Mouse (Mus musculus) forebrain, postnatal 0 days (tissue): Measurements from ENCODE around the gene Letm1. TPM values are rescaled to one million over a fixed set of nuclear protein-coding genes. Genes with fewer than 3 reads are reported as not detected.

ENCODE experiments used
- ATAC-seq: fragments of 200-750 bp; cut with Nextera tagmentation; 2 replicates; pipeline ENCODE4 v1.8.0; 2017; ENCODE audit warnings: mild to moderate bottlenecking, moderate library complexity
- DNase-seq: peaks from one replicate; pipeline ENCODE4 v3.0.0-alpha.2; 2015
- H3K27ac ChIP-seq: fragments of 300-500 bp; sonication (generic); 2 replicates; pipeline ENCODE4 v1.5.1; 2014; ENCODE audit warnings: low read depth, mild to moderate bottlenecking, antibody characterized with exemption, low read length, moderate library complexity, mixed read lengths
- H3K27me3 ChIP-seq: fragments of 300-500 bp; sonication (generic); 2 replicates; pipeline ENCODE4 v1.6.1; 2014; ENCODE audit warnings: mild to moderate bottlenecking, low read length, mixed read lengths; ENCODE audit not compliant: insufficient read depth
- H3K36me3 ChIP-seq: fragments of 300-500 bp; sonication (generic); 2 replicates; pipeline ENCODE4 v1.6.1; 2014; ENCODE audit warnings: mild to moderate bottlenecking, moderate library complexity; ENCODE audit not compliant: insufficient read depth
- H3K4me1 ChIP-seq: fragments of 300-500 bp; sonication (generic); 2 replicates; pipeline ENCODE4 v1.6.1; 2014; ENCODE audit warnings: antibody characterized with exemption; ENCODE audit not compliant: insufficient read depth
- H3K4me2 ChIP-seq: fragments of 300-500 bp; sonication (generic); 2 replicates; pipeline ENCODE4 v1.6.1; 2014; ENCODE audit warnings: low read depth, mild to moderate bottlenecking, moderate library complexity
- H3K4me3 ChIP-seq: fragments of 300-500 bp; sonication (generic); 2 replicates; pipeline ENCODE4 v1.5.1; 2014; ENCODE audit warnings: low read depth, low read length, mixed read lengths
- H3K9ac ChIP-seq: fragments of 300-500 bp; sonication (generic); 2 replicates; pipeline ENCODE4 v1.6.1; 2014; ENCODE audit warnings: mild to moderate bottlenecking
- H3K9me3 ChIP-seq: fragments of 300-500 bp; sonication (generic); 2 replicates; pipeline ENCODE4 v1.6.1; 2016; ENCODE audit warnings: low read length
- CTCF ChIP-seq: sonication (generic); IDR thresholded peaks from 2 replicates; pipeline ENCODE4 v1.5.1; 2016; ENCODE audit warnings: antibody characterized with exemption, control low read depth, low read depth
- WGBS: fragments of 180-500 bp; shearing (Covaris S2); extraction: QIAGEN DNeasy Blood & Tissue Kit; methylation state at CpG from one replicate; pipeline ENCODE4 v1.1.7; 2014; 5-methylcytosine and 5-hydroxymethylcytosine counted together
- polyA plus RNA-seq: library from polyadenylated mRNA; unstranded; fragments of >200 nt; fragmentation: Nextera tagmentation; extraction: Ambion mirVana; gene quantifications from 2 replicates; pipeline ENCODE4 v1.2.1, GENCODE M21; 2015
- total RNA-seq: library from RNA; depleted of rRNA; stranded (reverse); fragments of >200 nt; gene quantifications from 2 replicates; pipeline ENCODE4 v1.2.3, GENCODE M21; 2014

The Letm1 gene
- total and polyA plus RNA-seq, 2 experiments from 2014 or later: 48.6 to 83.6 TPM

GRCm38 (mm10) chr5:33721541-33722265 is 60.9 kb downstream of the Letm1 start, which contains the start of gene Fgfr3:
Fgfr3 (plus strand) TSS chr5:33721674.
- peak; percentile 58 for DNase-seq
- no peaks in the 10 kb centered on the region for H3K9me3 ChIP-seq
- H3K4me3 ChIP-seq: peak within 1 kb of the TSS; percentile 62
- peak within 1 kb of the TSS; percentile 98 for H3K4me2 ChIP-seq
- H3K9ac ChIP-seq: peak within 1 kb of the TSS; percentile 65
- 1% methylated on average over 68 of the region's 73 CpGs for WGBS
- ATAC-seq: peak; percentile 66
- no peaks in the 10 kb centered on the region; the same call in 1 of the 2 replicates for H3K4me1 ChIP-seq
- 0 out of 2 replicates have a peak, but pooled peaks have one; percentile 6 for TF ChIP-seq CTCF
- peak within 1 kb of the TSS; percentile 40; the same call in 1 of the 2 replicates for H3K27ac ChIP-seq
- H3K27me3 ChIP-seq: no peaks in the 10 kb centered on the region
- H3K36me3 ChIP-seq: no peaks in the 10 kb centered on the region

- no peak for DNase-seq
- H3K4me1 ChIP-seq: no peaks in the 10 kb centered on the region; the same call in 1 of the 2 replicates
- no peak overlapping the region for H3K9ac ChIP-seq
- 17% methylated on average over 8 of the region's 8 CpGs for WGBS
- no peak overlapping the region for H3K27ac ChIP-seq
- H3K4me2 ChIP-seq: peak overlapping the region; percentile 98
- no peak for ATAC-seq
- H3K36me3 ChIP-seq: no peaks in the 10 kb centered on the region
- H3K4me3 ChIP-seq: peak overlapping the region; percentile 62
- H3K27me3 ChIP-seq: no peaks in the 10 kb centered on the region
- no peaks in the 10 kb centered on the region for H3K9me3 ChIP-seq
- TF ChIP-seq CTCF: no peak
These were observed 61.6 kb downstream of the Letm1 start for GRCm38 (mm10) chr5:33720852-33721490.

- Histone ChIP-seq H3K4me3 (no peak overlapping the region), H3K4me2 (no peak overlapping the region), H3K9ac (no peak overlapping the region), H3K27ac (no peak overlapping the region), H3K36me3 (no peaks in the 10 kb centered on the region), H3K4me1 (no peaks in the 10 kb centered on the region), H3K27me3 (no peaks in the 10 kb centered on the region), H3K9me3 (no peaks in the 10 kb centered on the region)
- WGBS: 82% methylated on average over 5 of the region's 5 CpGs
- DNase-seq (no peak), ATAC-seq (no peak)
- TF ChIP-seq CTCF: no peak
These were observed 64.2 kb downstream of the Letm1 start for GRCm38 (mm10) chr5:33718460-33718859.

GRCm38 (mm10) chr5:33716467-33716866 is 66.2 kb downstream of the Letm1 start:
- no peak overlapping the region for H3K4me3 ChIP-seq
- no peaks in the 10 kb centered on the region for H3K4me1 ChIP-seq
- ATAC-seq (no peak; the same call in 1 of the 2 replicates), DNase-seq (no peak)
- H3K4me2 ChIP-seq: no peak overlapping the region
- H3K36me3 ChIP-seq: no peaks in the 10 kb centered on the region
- no peak overlapping the region for H3K27ac ChIP-seq
- H3K9ac ChIP-seq: no peak overlapping the region
- H3K27me3 ChIP-seq: no peaks in the 10 kb centered on the region
- 0 out of 2 replicates have a peak, but pooled peaks have one; percentile 13 for TF ChIP-seq CTCF
- 79% methylated on average over 6 of the region's 6 CpGs for WGBS
- no peaks in the 10 kb centered on the region for H3K9me3 ChIP-seq

- H3K27me3 ChIP-seq: no peaks in the 10 kb centered on the region
- H3K9me3 ChIP-seq: no peaks in the 10 kb centered on the region
- ATAC-seq (no peak), DNase-seq (no peak)
- 61% methylated on average over 2 of the region's 2 CpGs for WGBS
- H3K4me2 ChIP-seq: no peak overlapping the region
- no peaks in the 10 kb centered on the region for H3K36me3 ChIP-seq
- H3K9ac ChIP-seq: no peak overlapping the region
- H3K4me1 ChIP-seq: no peaks in the 10 kb centered on the region
- H3K4me3 ChIP-seq: no peak overlapping the region
- no peak for TF ChIP-seq CTCF
- H3K27ac ChIP-seq: no peak overlapping the region
These were observed 67.4 kb downstream of the Letm1 start for GRCm38 (mm10) chr5:33715182-33715581.

- Histone ChIP-seq H3K4me3 (no peak overlapping the region), H3K4me1 (no peaks in the 10 kb centered on the region), H3K9ac (no peak overlapping the region), H3K4me2 (no peak overlapping the region), H3K36me3 (no peaks in the 10 kb centered on the region), H3K9me3 (no peaks in the 10 kb centered on the region), H3K27ac (no peak overlapping the region), H3K27me3 (no peaks in the 10 kb centered on the region)
- ATAC-seq: no peak
- WGBS: 76% methylated on average over 2 of the region's 2 CpGs
- no peak for DNase-seq
- no peak for TF ChIP-seq CTCF
These were observed 70.1 kb downstream of the Letm1 start for GRCm38 (mm10) chr5:33712550-33712949.

GRCm38 (mm10) chr5:33709037-33709436 is 73.6 kb downstream of the Letm1 start:
- no peaks in the 10 kb centered on the region for H3K4me1 ChIP-seq
- 26% methylated on average over 2 of the region's 2 CpGs for WGBS
- no peak overlapping the region for H3K4me2 ChIP-seq
- TF ChIP-seq CTCF: no peak
- no peak overlapping the region for H3K27ac ChIP-seq
- ATAC-seq: no peak
- no peak overlapping the region for H3K4me3 ChIP-seq
- H3K9me3 ChIP-seq: no peaks in the 10 kb centered on the region
- no peak for DNase-seq
- H3K36me3 ChIP-seq: no peaks in the 10 kb centered on the region
- no peak overlapping the region for H3K9ac ChIP-seq
- no peaks in the 10 kb centered on the region for H3K27me3 ChIP-seq
